Mouse (Mus musculus) stomach, postnatal 0 days (tissue): Measurements from ENCODE around the gene Dvl1.

ENCODE experiments used
- CTCF ChIP-seq: IDR thresholded peaks from 2 replicates; pipeline ENCODE4 v1.5.1; 2016; ENCODE audit warnings: antibody characterized with exemption, low read depth, mild to moderate bottlenecking, moderate library complexity
- EP300 ChIP-seq: optimal IDR thresholded peaks from 2 replicates; pipeline ENCODE3; 2016; ENCODE audit warnings: antibody characterized with exemption

- TF ChIP-seq CTCF, result no peak
- TF ChIP-seq EP300, result no peak
Measured at GRCm38 (mm10) chr4:155851951-155852411, 4.8 kb downstream of the Dvl1 start.
